Mouse (Mus musculus) c-Kit-positive CD71-negative TER-119-negative erythroid progenitor cells, embryonic 14.5 days (primary cell): ENCODE data around the gene Mrps30.
"Not testable (repeated sequence)": the region's sequence is repeated elsewhere in the genome, so short reads cannot be mapped to it uniquely, and the experiment has no call there.

Experiments
- DNase-seq: peaks from one replicate; pipeline ENCODE4 v3.0.0-alpha.2; 2013; ENCODE audit warnings: low read depth

Mrps30 gene

DNA sequence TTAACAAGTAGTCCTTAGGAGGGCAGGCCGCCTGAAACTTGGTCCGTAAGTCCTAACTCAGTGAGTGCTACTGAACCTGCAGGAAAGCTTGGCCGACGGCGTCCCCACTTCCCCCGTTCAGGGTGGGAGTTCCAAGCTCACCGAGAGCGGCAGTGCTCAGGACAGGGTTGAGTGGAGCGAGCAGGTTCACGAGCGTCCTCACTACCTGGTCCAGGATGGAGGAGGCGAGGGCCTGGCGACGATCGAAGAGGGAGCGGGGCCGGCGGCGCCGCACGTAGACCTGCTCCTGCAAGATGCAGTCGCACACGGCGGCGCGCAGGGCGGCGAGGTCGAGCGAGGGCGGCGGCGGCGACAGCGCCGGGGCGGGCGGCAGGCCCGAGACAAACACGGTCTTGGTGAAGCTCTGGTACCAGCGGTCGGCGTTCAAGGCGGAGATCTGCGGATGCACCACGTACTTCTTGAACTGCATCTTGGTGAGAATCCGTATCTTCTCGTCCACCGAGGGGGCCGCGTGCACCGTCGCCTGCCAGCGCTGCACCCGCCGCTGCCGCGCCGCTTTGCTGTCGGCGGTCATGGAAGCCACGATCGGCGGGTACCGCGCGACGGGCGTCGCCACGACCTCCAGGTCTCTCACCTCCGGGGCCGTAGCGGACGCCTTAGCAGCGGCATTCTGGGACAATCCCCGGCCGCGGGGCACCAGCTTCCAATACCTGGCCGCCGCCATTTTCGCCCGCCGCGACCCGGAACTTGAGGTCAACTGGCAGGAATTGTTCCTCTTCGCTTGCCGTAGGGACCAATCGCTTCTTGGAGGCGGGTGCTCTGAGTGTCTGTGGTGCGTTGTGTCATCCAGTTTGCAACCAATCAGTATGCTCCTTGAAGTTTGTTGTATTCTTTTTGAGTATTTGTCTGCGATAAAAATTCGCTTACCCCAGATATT lies at the start of gene Mrps30, which contains the start of gene B430218F22Rik:
Mrps30 (minus strand) TSS at position 742 of the 937 bp plus-strand sequence.
B430218F22Rik (plus strand) TSS at position 120 of the 937 bp plus-strand sequence.
- DNase-seq = peak; percentile 83

GRCm38 (mm10) chr13:118420847-118421246 lies 33.8 kb upstream of the Mrps30 start:
- DNase-seq = no peak

DNA sequence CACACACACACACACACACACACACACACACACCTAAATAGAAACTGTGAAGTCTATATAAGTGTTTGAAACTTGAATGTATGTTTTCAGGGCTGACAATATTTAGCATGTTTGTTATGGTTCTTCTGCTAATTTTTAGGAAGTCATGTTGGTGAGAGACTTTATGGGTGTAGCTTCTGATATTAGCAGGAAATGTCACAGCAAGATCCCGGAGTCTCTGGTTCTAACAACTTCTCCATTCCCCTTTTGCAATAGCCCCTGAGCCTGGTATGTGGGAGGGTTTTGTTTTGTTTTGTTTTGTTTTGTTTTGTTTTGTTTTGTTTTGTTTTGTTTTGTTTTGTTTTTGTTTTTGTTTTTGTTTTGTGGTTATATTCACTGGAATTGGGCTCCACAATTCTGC lies 33.4 kb upstream of the Mrps30 start:
- DNase-seq = no peak

GRCm38 (mm10) chr13:118418163-118418562 lies 31.1 kb upstream of the Mrps30 start:
- no peak for DNase-seq

GRCm38 (mm10) chr13:118411297-118411992 lies 24.4 kb upstream of the Mrps30 start:
- no peak for DNase-seq

GRCm38 (mm10) chr13:118403544-118403943 lies 16.5 kb upstream of the Mrps30 start:
- DNase-seq = peak; percentile 41

GRCm38 (mm10) chr13:118400340-118400739 lies 13.3 kb upstream of the Mrps30 start:
- no peak for DNase-seq

DNA sequence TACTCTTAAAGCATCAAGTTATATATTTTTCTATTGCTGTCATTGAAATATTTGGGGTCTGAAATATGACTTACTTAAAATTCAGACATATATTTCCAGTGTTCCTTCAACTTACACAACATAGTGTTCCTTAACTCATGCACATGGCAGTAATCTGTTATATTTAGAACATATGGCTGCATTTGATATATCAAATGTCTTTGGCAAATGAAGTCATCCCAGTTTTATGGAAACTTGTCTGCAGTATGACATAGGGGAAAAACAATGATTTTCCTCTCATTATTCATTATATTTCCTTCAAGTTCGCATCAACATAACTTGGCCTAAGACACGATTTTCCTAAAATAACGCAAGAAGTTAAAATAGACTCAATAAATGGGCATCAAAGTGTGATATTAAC lies 8.8 kb upstream of the Mrps30 start:
- no peak for DNase-seq

DNA sequence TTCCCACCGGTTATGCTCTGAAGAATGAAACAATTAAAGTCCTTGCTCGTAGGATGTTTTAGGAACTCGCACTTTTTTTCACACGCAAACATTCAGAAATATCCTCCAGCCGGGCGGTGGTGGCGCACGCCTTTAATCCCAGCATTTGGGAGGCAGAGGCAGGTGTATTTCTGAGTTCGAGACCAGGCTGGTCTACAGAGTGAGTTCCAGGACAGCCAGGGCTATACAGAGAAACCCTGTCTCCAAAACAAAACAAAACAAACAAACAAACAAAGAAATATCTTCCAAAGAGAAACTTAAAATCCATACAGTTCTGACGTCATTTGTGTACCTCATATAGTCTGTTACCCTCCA lies 373 bp upstream of the Mrps30 start:
- DNase-seq = not testable (repeated sequence)

GRCm38 (mm10) chr13:118380381-118380780 lies 6.7 kb downstream of the Mrps30 start:
- DNase-seq = no peak

DNA sequence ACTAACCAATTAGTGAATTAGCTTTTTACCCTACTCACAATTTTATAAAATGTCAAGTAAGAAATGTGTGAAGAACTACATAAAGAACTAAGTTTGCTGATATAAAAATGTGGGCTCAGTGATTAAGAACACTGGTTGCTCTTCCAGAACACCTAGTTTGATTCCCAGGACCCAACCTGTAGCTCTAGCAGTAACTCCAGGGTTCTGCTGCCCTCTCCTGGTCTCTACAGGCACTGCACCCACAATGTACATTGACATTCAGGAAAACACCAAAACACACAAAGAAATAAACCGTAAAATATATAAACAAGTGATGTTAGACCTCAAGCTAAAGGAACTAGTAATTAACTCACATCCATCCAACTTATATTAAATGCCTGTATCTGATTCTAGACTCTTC lies 7.9 kb downstream of the Mrps30 start:
- peak; percentile 39 for DNase-seq

- no peak for DNase-seq
Observed at GRCm38 (mm10) chr13:118372871-118373270, 14.2 kb downstream of the Mrps30 start.

GRCm38 (mm10) chr13:118365774-118366173 lies 21.3 kb downstream of the Mrps30 start:
- no peak for DNase-seq

DNA sequence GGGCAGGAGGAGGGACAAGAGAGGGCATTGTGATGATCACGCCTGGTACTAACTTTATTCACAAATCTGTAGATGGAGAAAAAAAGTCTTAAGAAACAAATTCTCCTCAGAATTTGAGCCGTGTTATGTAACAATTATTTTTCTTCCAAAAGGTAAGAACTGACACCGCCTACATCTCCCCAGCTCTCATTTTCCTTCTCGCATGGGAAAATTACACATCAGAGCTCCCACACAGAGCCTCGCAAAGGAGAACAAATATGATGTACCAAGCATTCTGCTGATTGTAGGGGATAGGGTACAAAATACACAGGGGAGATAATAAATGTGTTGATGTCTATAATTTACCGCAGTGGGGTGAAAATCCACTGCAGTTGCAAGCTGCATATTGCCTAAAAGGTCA lies 23.7 kb downstream of the Mrps30 start:
- DNase-seq = no peak

- no peak for DNase-seq
Observed at GRCm38 (mm10) chr13:118350870-118351269, 36.2 kb downstream of the Mrps30 start.

- DNase-seq = peak; percentile 18
Observed at GRCm38 (mm10) chr13:118350257-118350656, 36.8 kb downstream of the Mrps30 start.
